Mouse (Mus musculus) thymus, adult 2 months (tissue): ENCODE results near the gene Lrrc51.

Experiments used
- CTCF ChIP-seq: fragments of 200-500 bp; IDR thresholded peaks from 2 replicates; pipeline ENCODE4 v1.5.1; 2012; ENCODE audit warnings: mild to moderate bottlenecking, control low read depth, low read length, moderate library complexity, borderline replicate concordance; ENCODE audit not compliant: control insufficient read depth, poor library complexity, insufficient read depth; ENCODE audit errors: extremely low read depth
- POLR2A ChIP-seq: fragments of 200-500 bp; IDR thresholded peaks from 2 replicates; pipeline ENCODE4 v1.6.1; 2012; ENCODE audit warnings: mild to moderate bottlenecking, low read length, control low read depth, moderate library complexity; ENCODE audit not compliant: control insufficient read depth, poor library complexity, insufficient read depth; ENCODE audit errors: extremely low read depth

DNA sequence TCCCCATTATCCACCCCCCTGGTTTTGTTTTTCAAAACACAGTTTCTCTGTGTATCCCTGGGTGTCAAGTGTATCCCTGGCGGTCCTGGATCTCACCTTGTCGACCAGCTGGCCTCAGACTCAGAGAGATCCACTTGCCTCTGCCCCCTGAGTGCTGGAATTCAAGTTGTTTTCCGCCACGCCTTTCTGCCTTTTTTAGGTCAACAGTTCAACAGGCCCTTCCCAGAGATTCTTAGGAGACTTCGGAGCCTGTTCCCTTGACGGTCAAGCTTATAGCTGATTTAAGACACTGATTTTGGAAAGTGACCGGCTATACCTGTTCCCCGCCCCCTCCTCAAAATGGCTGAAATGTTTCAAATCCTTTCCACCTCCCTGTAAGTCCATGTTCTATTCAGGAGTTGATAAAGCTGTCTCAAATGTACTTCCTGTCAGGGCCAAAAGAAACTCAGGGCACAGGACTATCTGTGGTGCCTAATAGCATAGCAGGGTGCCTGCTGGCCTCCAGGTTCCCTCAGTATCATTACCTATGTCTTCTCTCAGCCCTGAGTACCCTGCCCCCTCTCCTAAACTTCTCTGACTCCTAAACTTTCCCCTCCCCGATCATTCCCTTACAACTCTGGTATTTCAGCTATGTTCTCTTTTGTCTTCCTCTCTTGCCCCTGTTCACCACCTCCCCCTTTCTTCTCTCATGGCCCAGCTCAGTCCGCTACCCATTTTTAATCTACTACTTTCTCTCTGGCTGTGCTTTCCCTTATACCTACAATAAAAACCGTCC is 67.0 kb downstream of the Lrrc51 start:
- TF ChIP-seq POLR2A (no peak), CTCF (no peak)
